ENCODE assay signal across 13 mouse cellular contexts in genomic region chr11:101195101-101195500, GRCm38 (mm10). TPM values are rescaled to one million over a fixed set of nuclear protein-coding genes. Genes with fewer than 3 reads are reported as not detected.
"Had no signal": no experiment of that assay in that cellular context is flagged by ENCODE, and none has a peak within 500 bp of the region (broad histone marks: within the 10 kb centered on the region; RNA-seq: fewer than 3 reads in every experiment).

No protein-coding gene starts in this region.

- H3K9me3 ChIP-seq: liver, embryonic 13.5 days had no signal

- DNase-seq: kidney, adult 18-20 months; kidney, adult 9 months; kidney, postnatal 14 days; kidney, postnatal 4 days; liver, embryonic 13.5 days; lung, adult 2 months; lung, postnatal 14 days; midbrain, embryonic 14.5 days; thymus, adult 18-20 months had no signal

- H3K4me3 ChIP-seq: liver, embryonic 13.5 days had no signal

- H3K27ac ChIP-seq: liver, embryonic 13.5 days had no signal

- H3K27me3 ChIP-seq: liver, embryonic 13.5 days had no signal

RNA-seq across cellular contexts. Expression of gene Ccr10, which starts 19.9 kb away (rescaled TPM):
- total RNA-seq: liver, adult 2 months; megakaryocyte progenitor cell, adult 5-6 weeks; megakaryocyte-erythroid progenitor cell, adult 5-6 weeks had no signal
- polyA plus RNA-seq: liver, embryonic 13.5 days; midbrain, embryonic 11.5 days; midbrain, embryonic 14.5 days had no signal

RNA-seq across cellular contexts. Expression of gene Plekhh3, which starts 23.9 kb away (rescaled TPM):
- total RNA-seq: megakaryocyte-erythroid progenitor cell, adult 5-6 weeks had no signal

RNA-seq across cellular contexts. Expression of gene Cntnap1, which starts 24.8 kb away (rescaled TPM):
- total RNA-seq: megakaryocyte-erythroid progenitor cell, adult 5-6 weeks had no signal

RNA-seq across cellular contexts. Expression of gene Tubg2, which starts 39.4 kb away (rescaled TPM):
- total RNA-seq: liver, adult 2 months; megakaryocyte progenitor cell, adult 5-6 weeks; megakaryocyte-erythroid progenitor cell, adult 5-6 weeks had no signal
